8 mouse cellular contexts compared by ENCODE assay signal in genomic region chr10:3633871-3634496, GRCm38 (mm10).
A peak's percentile ranks its signal among the peaks of the same experiment; 100 is the strongest.
DNase-seq lines count a peak whose midpoint lies in the region; ATAC-seq and TF ChIP-seq lines count a peak whose summit lies in the region.

No protein-coding gene starts in this region.

- TF ChIP-seq CTCF in hindbrain, postnatal 0 days (IDR thresholded peaks at IDR 0.05; ENCODE audit: low read depth) = no peak
- TF ChIP-seq CTCF in liver, embryonic 14.5 days (IDR thresholded peaks at IDR 0.05; ENCODE audit: low read depth) = no peak

- no peak overlapping the region for H3K9ac ChIP-seq in hindbrain, postnatal 0 days (replicated peaks; ENCODE audit: low read length)
- no peak overlapping the region for H3K9ac ChIP-seq in hindbrain, embryonic 13.5 days
- H3K9ac ChIP-seq in liver, embryonic 14.5 days (replicated peaks) = no peak overlapping the region

- H3K36me3 ChIP-seq in hindbrain, postnatal 0 days (ENCODE audit: insufficient read depth, low read length) = no peaks in the 10 kb centered on the region
- no peaks in the 10 kb centered on the region for H3K36me3 ChIP-seq in hindbrain, embryonic 13.5 days
- H3K36me3 ChIP-seq in embryonic facial prominence, embryonic 10.5 days (replicated peaks) = no peaks in the 10 kb centered on the region
- no peaks in the 10 kb centered on the region for H3K36me3 ChIP-seq in liver, embryonic 14.5 days (replicated peaks; ENCODE audit: control insufficient read depth, insufficient read depth, low read depth)

- H3K9me3 ChIP-seq in hindbrain, postnatal 0 days (ENCODE audit: low read length) = no peaks in the 10 kb centered on the region
- no peaks in the 10 kb centered on the region for H3K9me3 ChIP-seq in hindbrain, embryonic 13.5 days
- H3K9me3 ChIP-seq in embryonic facial prominence, embryonic 10.5 days = no peaks in the 10 kb centered on the region
- H3K9me3 ChIP-seq in liver, embryonic 14.5 days (ENCODE audit: control insufficient read depth, low read length) = no peaks in the 10 kb centered on the region

- no peak overlapping the region for H3K4me3 ChIP-seq in hindbrain, postnatal 0 days (ENCODE audit: low read length)
- no peak overlapping the region for H3K4me3 ChIP-seq in hindbrain, embryonic 13.5 days
- no peak overlapping the region for H3K4me3 ChIP-seq in embryonic facial prominence, embryonic 10.5 days
- H3K4me3 ChIP-seq in liver, embryonic 14.5 days (ENCODE audit: insufficient read depth in 1 of 2, low read depth in 2 of 2, low read length in 2 of 2) = no peak overlapping the region

- H3K4me1 ChIP-seq in hindbrain, postnatal 0 days (ENCODE audit: insufficient read depth, low read length) = no peaks in the 10 kb centered on the region
- no peaks in the 10 kb centered on the region for H3K4me1 ChIP-seq in hindbrain, embryonic 13.5 days (replicated peaks)
- H3K4me1 ChIP-seq in embryonic facial prominence, embryonic 10.5 days = peaks cover 24% of the 10 kb centered on the region
- peaks cover 0 to 2% of the 10 kb centered on the region in 2 experiments; a peak in 1 of 4 replicates for H3K4me1 ChIP-seq in liver, embryonic 14.5 days (replicated peaks; ENCODE audit: control insufficient read depth in 2 of 2, insufficient read depth in 2 of 2, low read length in 1 of 2)

- no peak for TF ChIP-seq EP300 in liver, embryonic 14.5 days (IDR thresholded peaks at IDR 0.05; ENCODE audit: low read depth)

- intact Hi-C loops in heart, postnatal 25 days (cut with DNase I) = loop anchor here (5.0 to 10.0 kb wide), 7 partner anchors 42 to 308 kb away; partner anchors contain the start of gene Plekhg1

- H3K27ac ChIP-seq in hindbrain, postnatal 0 days = peak overlapping the region; percentile 60; the same call in 1 of the 2 replicates
- no peak overlapping the region for H3K27ac ChIP-seq in hindbrain, embryonic 13.5 days
- H3K27ac ChIP-seq in embryonic facial prominence, embryonic 10.5 days (replicated peaks) = peak overlapping the region; percentile 21; the same call in 1 of the 2 replicates
- no peak overlapping the region for H3K27ac ChIP-seq in liver, embryonic 14.5 days

- peak; percentile 85 for ATAC-seq in hindbrain, postnatal 0 days
- no peak for ATAC-seq in hindbrain, embryonic 13.5 days (ENCODE audit: low FRiP score)
- ATAC-seq in liver, embryonic 14.5 days (ENCODE audit: insufficient read depth) = 0 out of 2 replicates have a peak, but pooled peaks have one; percentile 37
- no peak for ATAC-seq in megakaryocyte-erythroid progenitor cell, adult 5-6 weeks (replicated peaks; ENCODE audit: low FRiP score, low TSS enrichment, poor library complexity, severe bottlenecking)

- WGBS in hindbrain, postnatal 0 days = 42% methylated on average over 5 of the region's 5 CpGs
- 68% methylated on average over 5 of the region's 5 CpGs for WGBS in hindbrain, embryonic 13.5 days
- WGBS in embryonic facial prominence, embryonic 10.5 days = 53% methylated on average over 5 of the region's 5 CpGs
- 15% methylated on average over 5 of the region's 5 CpGs for whole genome bisulfite sequencing in liver, embryonic 14.5 days (ENCODE audit: insufficient replicate concordance)

- H3K27me3 ChIP-seq in hindbrain, postnatal 0 days (ENCODE audit: insufficient read depth, low read length) = no peaks in the 10 kb centered on the region
- H3K27me3 ChIP-seq in hindbrain, embryonic 13.5 days = no peaks in the 10 kb centered on the region
- no peaks in the 10 kb centered on the region for H3K27me3 ChIP-seq in embryonic facial prominence, embryonic 10.5 days (replicated peaks; ENCODE audit: low read depth, poor library complexity, severe bottlenecking)
- H3K27me3 ChIP-seq in liver, embryonic 14.5 days (ENCODE audit: control insufficient read depth, insufficient read depth, low read length) = no peaks in the 10 kb centered on the region

- H3K4me2 ChIP-seq in hindbrain, postnatal 0 days (ENCODE audit: low read depth, low read length) = no peak overlapping the region
- H3K4me2 ChIP-seq in hindbrain, embryonic 13.5 days = no peak overlapping the region
- no peak overlapping the region for H3K4me2 ChIP-seq in liver, embryonic 14.5 days (ENCODE audit: low read depth)

- DNase-seq in hindbrain, postnatal 0 days (ENCODE audit: low spot score) = peak; percentile 7
- peak; percentile 42 for DNase-seq in embryonic facial prominence, embryonic 10.5 days (ENCODE audit: low spot score)
- peak; percentile 60 for DNase-seq in heart, postnatal 25 days (ENCODE audit: low spot score)
- no peak for DNase-seq in liver, embryonic 14.5 days (ENCODE audit: low read depth in 3 of 3, low spot score in 3 of 3)
- DNase-seq in thymus, postnatal 36 days = no peak
- no peak for DNase-seq in left cerebral cortex, adult 18-20 months (ENCODE audit: low spot score in 2 of 2)

Comparison
In these comparisons a context has a peak if more than half of its experiments do, and no peak if none do; other contexts are left out.
1. ATAC-seq: peak in hindbrain, postnatal 0 days (single experiment) and liver, embryonic 14.5 days (single experiment); none in hindbrain, embryonic 13.5 days (single experiment) and megakaryocyte-erythroid progenitor cell, adult 5-6 weeks (single experiment).
2. H3K27ac ChIP-seq: peak in hindbrain, postnatal 0 days (single experiment) and embryonic facial prominence, embryonic 10.5 days (single experiment); none in hindbrain, embryonic 13.5 days (single experiment) and liver, embryonic 14.5 days (single experiment).
3. DNase-seq: peak in hindbrain, postnatal 0 days (single experiment), embryonic facial prominence, embryonic 10.5 days (single experiment) and heart, postnatal 25 days (single experiment); none in liver, embryonic 14.5 days (0 of 3), thymus, postnatal 36 days (0 of 2) and left cerebral cortex, adult 18-20 months (0 of 2).